Mouse (Mus musculus): ENCODE data around the gene Drd1. TPM values are rescaled to one million over a fixed set of nuclear protein-coding genes. Genes with fewer than 3 reads are reported as not detected.

Drd1 gene
- polyA plus RNA-seq, 1 experiment from 2014 or later = 0.05 TPM

DNA sequence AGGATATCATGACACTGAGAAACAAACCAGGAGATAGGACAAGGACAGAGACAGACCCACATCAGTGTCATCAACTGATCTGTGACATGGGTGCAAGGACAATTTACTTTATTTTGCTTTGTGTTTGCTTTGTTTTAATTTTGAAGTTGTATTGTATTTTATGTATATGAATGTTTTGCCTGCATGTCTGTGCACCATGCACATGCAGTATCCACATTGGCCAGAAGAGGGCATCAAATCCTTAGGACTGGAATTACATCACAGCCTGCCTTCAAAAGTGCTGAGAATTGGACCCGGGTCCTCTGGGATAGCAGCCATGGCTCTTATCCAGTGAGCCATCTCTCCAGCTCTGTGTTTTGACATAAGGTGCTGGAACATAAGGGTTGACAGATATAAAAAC, 20.0 kb downstream of the Drd1 start:
- H3K9me3 ChIP-seq (ENCODE audit: control insufficient read depth, low read length) = no peaks in the 10 kb centered on the region
- H3K4me2 ChIP-seq (replicated peaks; ENCODE audit: low read depth, low read length) = no peak overlapping the region
- no peak overlapping the region for H3K4me3 ChIP-seq (ENCODE audit: low read length)
- H3K36me3 ChIP-seq (ENCODE audit: control insufficient read depth, insufficient read depth, low read length) = no peaks in the 10 kb centered on the region
- no peak overlapping the region for H3K9ac ChIP-seq (ENCODE audit: low read depth, low read length)
- H3K4me1 ChIP-seq (ENCODE audit: control insufficient read depth, insufficient read depth, low read length) = no peaks in the 10 kb centered on the region
- H3K27me3 ChIP-seq (ENCODE audit: control insufficient read depth, insufficient read depth, low read length) = no peaks in the 10 kb centered on the region
- 81% methylated on average over 1 of the region's 1 CpGs for WGBS
- no peak for ATAC-seq (ENCODE audit: low FRiP score, low TSS enrichment)
- H3K27ac ChIP-seq (ENCODE audit: low read depth, low read length) = no peak overlapping the region

DNA sequence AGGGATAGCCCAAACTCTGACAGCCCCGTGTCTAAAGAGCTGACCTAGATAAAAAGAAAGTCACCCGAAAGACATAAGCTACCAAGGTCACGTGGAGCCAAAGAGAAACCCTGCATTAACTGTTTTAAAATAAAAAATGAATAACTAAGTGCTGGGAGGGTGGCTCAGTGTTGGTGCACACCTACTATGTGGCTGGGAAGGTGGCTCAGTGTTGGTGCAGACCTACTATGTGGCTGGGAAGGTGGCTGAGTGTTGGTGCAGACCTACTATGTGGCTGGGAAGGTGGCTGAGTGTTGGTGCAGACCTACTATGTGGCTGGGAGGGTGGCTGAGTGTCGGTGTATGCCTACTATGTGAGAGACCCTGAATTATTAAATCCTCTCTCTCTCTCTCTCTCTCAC, 21.9 kb downstream of the Drd1 start:
- WGBS = 87% methylated on average over 4 of the region's 4 CpGs
- ATAC-seq (ENCODE audit: low FRiP score, low TSS enrichment) = no peak
- H3K9me3 ChIP-seq (ENCODE audit: control insufficient read depth, low read length) = no peaks in the 10 kb centered on the region
- H3K9ac ChIP-seq (ENCODE audit: low read depth, low read length) = no peak overlapping the region
- no peaks in the 10 kb centered on the region for H3K4me1 ChIP-seq (ENCODE audit: control insufficient read depth, insufficient read depth, low read length)
- no peak overlapping the region for H3K4me3 ChIP-seq (ENCODE audit: low read length)
- no peak overlapping the region for H3K27ac ChIP-seq (ENCODE audit: low read depth, low read length)
- H3K36me3 ChIP-seq (ENCODE audit: control insufficient read depth, insufficient read depth, low read length) = no peaks in the 10 kb centered on the region
- H3K4me2 ChIP-seq (replicated peaks; ENCODE audit: low read depth, low read length) = no peak overlapping the region
- no peaks in the 10 kb centered on the region for H3K27me3 ChIP-seq (ENCODE audit: control insufficient read depth, insufficient read depth, low read length)

DNA sequence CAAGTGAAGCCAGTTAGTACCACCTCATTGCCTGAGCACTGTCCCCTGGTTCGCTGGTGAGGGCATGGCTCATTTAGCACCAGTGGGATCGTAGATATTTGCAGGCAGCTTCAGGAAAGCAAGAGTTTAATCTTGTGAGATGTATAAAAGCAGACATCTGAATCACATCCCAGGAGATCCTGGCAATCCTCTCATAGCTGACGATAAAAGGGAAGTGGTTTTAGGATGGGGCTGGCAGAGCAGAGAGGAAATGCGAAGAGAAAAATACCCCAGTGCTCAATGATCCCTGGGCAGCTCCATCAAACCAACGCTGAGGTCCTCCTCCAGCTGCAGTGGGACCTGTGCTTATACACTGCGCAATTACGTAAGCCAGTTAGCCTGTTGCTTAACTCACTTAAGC, 28.4 kb downstream of the Drd1 start:
- Histone ChIP-seq H3K9me3 (ENCODE audit: control insufficient read depth, low read length) (no peaks in the 10 kb centered on the region), H3K27me3 (ENCODE audit: control insufficient read depth, insufficient read depth, low read length) (no peaks in the 10 kb centered on the region), H3K4me2 (replicated peaks; ENCODE audit: low read depth, low read length) (no peak overlapping the region), H3K4me1 (ENCODE audit: control insufficient read depth, insufficient read depth, low read length) (no peaks in the 10 kb centered on the region), H3K4me3 (ENCODE audit: low read length) (no peak overlapping the region), H3K27ac (ENCODE audit: low read depth, low read length) (no peak overlapping the region), H3K36me3 (ENCODE audit: control insufficient read depth, insufficient read depth, low read length) (no peaks in the 10 kb centered on the region), H3K9ac (ENCODE audit: low read depth, low read length) (no peak overlapping the region)
- WGBS = 57% methylated on average over 7 of the region's 7 CpGs
- no peak for ATAC-seq (ENCODE audit: low FRiP score, low TSS enrichment)

DNA sequence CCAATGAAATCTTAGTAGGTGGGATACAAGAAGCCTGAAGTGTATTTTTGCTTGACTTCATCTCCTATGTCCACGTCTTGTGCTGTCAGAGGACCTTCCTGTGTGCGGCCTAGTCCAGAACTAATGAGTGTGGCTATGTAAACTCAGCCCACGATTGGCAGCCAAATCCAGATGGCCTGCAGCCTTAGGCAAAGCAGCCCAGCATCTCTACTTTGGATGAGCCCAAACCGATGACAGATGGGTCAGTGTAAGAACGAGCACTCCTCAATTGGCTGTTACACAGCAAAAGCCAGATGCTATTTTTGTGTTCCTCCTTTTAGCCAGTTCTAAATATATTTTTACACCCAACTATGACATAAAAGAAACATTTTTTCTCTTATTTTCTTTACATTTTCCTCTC, 32.2 kb downstream of the Drd1 start:
- Histone ChIP-seq H3K27ac (ENCODE audit: low read depth, low read length) (no peak overlapping the region), H3K9ac (ENCODE audit: low read depth, low read length) (no peak overlapping the region), H3K4me2 (replicated peaks; ENCODE audit: low read depth, low read length) (no peak overlapping the region), H3K9me3 (ENCODE audit: control insufficient read depth, low read length) (no peaks in the 10 kb centered on the region), H3K27me3 (ENCODE audit: control insufficient read depth, insufficient read depth, low read length) (no peaks in the 10 kb centered on the region), H3K4me3 (ENCODE audit: low read length) (no peak overlapping the region), H3K36me3 (ENCODE audit: control insufficient read depth, insufficient read depth, low read length) (no peaks in the 10 kb centered on the region), H3K4me1 (ENCODE audit: control insufficient read depth, insufficient read depth, low read length) (no peaks in the 10 kb centered on the region)
- WGBS = 76% methylated on average over 5 of the region's 5 CpGs
- ATAC-seq (ENCODE audit: low FRiP score, low TSS enrichment) = no peak

DNA sequence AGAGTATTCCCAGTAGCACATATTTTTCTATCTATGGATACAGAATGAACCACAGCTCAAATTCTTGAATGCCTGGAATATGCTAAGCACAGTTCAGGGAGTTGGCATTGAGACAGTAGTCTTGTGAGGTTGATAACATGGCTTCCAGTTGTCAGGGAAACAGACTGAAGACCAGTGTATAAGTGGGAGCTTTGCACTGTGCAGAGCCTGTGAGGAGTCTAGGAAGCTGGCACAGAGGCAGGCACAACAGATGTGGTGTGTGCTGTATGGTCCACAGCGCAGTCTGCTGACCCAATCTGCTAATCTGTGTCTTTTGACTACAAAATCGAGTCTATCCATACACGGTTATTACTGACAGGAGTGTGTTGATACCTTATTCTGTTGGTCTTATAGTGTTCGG, 46.8 kb downstream of the Drd1 start:
- H3K4me1 ChIP-seq (ENCODE audit: control insufficient read depth, insufficient read depth, low read length) = no peaks in the 10 kb centered on the region
- H3K27ac ChIP-seq (ENCODE audit: low read depth, low read length) = no peak overlapping the region
- ATAC-seq (ENCODE audit: low FRiP score, low TSS enrichment) = no peak

More for the DNA sequence above, 46.8 kb downstream of the Drd1 start:
- no peak overlapping the region for H3K4me2 ChIP-seq (replicated peaks; ENCODE audit: low read depth, low read length)
- WGBS = 95% methylated on average over 4 of the region's 4 CpGs
- H3K36me3 ChIP-seq (ENCODE audit: control insufficient read depth, insufficient read depth, low read length) = no peaks in the 10 kb centered on the region
- H3K27me3 ChIP-seq (ENCODE audit: control insufficient read depth, insufficient read depth, low read length) = no peaks in the 10 kb centered on the region
- H3K4me3 ChIP-seq (ENCODE audit: low read length) = no peak overlapping the region
- H3K9ac ChIP-seq (ENCODE audit: low read depth, low read length) = no peak overlapping the region
- H3K9me3 ChIP-seq (ENCODE audit: control insufficient read depth, low read length) = no peaks in the 10 kb centered on the region

Other genes with a start within 250 kb of the Drd1 start
- 109 and 110 TPM in 2 replicates for gene Sfxn1, start 16.2 kb upstream of the Drd1 start, polyA plus RNA-seq (2014; fragmentation: Nextera tagmentation; extraction: Ambion mirVana)
- 0.11 TPM in 1 of 2 replicates, not detected in the other for gene Hrh2, start 136.4 kb upstream of the Drd1 start, polyA plus RNA-seq (2014; fragmentation: Nextera tagmentation; extraction: Ambion mirVana)